Mouse (Mus musculus) ES-Bruce4 (cell line): ENCODE measurements around the gene Fes. TPM values are rescaled to one million over a fixed set of nuclear protein-coding genes. Genes with fewer than 3 reads are reported as not detected.

ENCODE experiments used
- H3K27ac ChIP-seq: 2 replicates; pipeline ENCODE4 v1.5.1; 2012; ENCODE audit warnings: low read length, inconsistent platforms; ENCODE audit not compliant: insufficient read depth
- H3K27me3 ChIP-seq: 2 replicates; pipeline ENCODE4 v1.6.1; 2012; ENCODE audit warnings: mild to moderate bottlenecking, low read length, inconsistent platforms; ENCODE audit not compliant: control insufficient read depth, poor library complexity, insufficient read depth, severe bottlenecking
- H3K36me3 ChIP-seq: 2 replicates; pipeline ENCODE4 v1.6.1; 2012; ENCODE audit warnings: inconsistent platforms, mild to moderate bottlenecking, low read length, moderate library complexity; ENCODE audit not compliant: control insufficient read depth, poor library complexity, insufficient read depth, severe bottlenecking
- H3K4me1 ChIP-seq: one replicate; pipeline ENCODE4 v1.8.1; 2011; ENCODE audit warnings: low read length; ENCODE audit not compliant: control insufficient read depth, insufficient read depth
- H3K4me3 ChIP-seq: 2 replicates; pipeline ENCODE4 v1.5.1; 2011; ENCODE audit warnings: low read depth, mild to moderate bottlenecking, low read length
- H3K9ac ChIP-seq: 2 replicates; pipeline ENCODE4 v1.6.1; 2012; ENCODE audit warnings: low read depth, mild to moderate bottlenecking, inconsistent platforms; ENCODE audit not compliant: poor library complexity, severe bottlenecking
- H3K9me3 ChIP-seq: replicated peaks from 2 replicates; pipeline ENCODE4 v1.6.1; 2012; ENCODE audit warnings: mild to moderate bottlenecking, low read length, inconsistent platforms; ENCODE audit not compliant: control insufficient read depth, poor library complexity, insufficient read depth, severe bottlenecking
- CTCF ChIP-seq: IDR thresholded peaks from one replicate; pipeline ENCODE4 v1.8.1; 2011; ENCODE audit warnings: low read depth, low read length
- EP300 ChIP-seq: IDR thresholded peaks from 2 replicates; pipeline ENCODE4 v1.6.1; 2011; ENCODE audit warnings: low read depth, low read length; ENCODE audit not compliant: insufficient read depth
- POLR2A ChIP-seq: IDR thresholded peaks from one replicate; pipeline ENCODE4 v1.8.1; 2011; ENCODE audit warnings: low read length; ENCODE audit not compliant: insufficient read depth
- polyA plus RNA-seq: library from polyadenylated mRNA; stranded (reverse); fragments of >200 nt; gene quantifications from 2 replicates; pipeline ENCODE4 v1.2.4, GENCODE M21; 2011; ENCODE audit warnings: low read depth; ENCODE audit not compliant: missing spikeins, insufficient read depth, insufficient read length

The Fes gene
- polyA plus RNA-seq, 1 experiment, result 0.76 TPM

DNA sequence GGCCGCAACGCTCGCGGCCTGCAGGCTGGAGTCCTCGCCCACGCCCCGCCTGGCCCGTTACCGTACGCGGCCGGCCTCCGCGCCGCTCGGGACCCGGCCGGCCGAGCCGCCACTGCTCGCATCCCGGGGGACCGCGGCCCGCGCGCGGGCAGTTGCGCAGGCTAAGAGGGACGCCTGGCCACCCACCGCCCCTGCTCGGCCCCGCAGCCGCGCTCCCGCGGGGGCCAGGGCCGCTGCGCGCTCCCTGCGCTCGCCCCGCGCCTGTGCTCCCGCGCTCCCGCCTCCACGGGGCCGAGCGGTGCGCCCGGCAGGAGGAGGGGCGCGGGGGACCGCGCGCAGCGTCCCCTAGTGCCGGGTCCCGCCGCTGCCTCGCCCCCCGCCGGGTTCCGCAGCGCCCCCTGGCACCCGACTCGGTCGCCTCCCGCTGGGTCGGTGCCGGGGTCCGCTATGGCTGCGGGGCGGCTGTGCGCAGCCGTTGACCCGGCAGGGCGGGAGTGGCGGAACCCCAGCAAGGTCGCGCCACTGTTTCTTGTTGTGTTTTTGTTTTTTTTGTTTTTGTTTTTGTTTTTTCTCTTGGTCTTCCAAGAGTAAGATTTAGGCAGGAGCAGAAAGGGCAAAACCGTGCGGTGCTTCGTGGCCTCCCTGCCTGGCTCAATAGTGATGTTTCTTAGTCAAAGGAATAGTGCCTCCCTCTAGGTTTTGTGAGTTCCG is 16.6 kb downstream of the Fes start, which contains the start of gene Man2a2:
Gene Man2a2, minus strand, starts transcription at position 335 of the 711 bp plus-strand sequence.
- peak within 1 kb of the TSS; percentile 67 for H3K4me3 ChIP-seq
- no peaks in the 10 kb centered on the region for H3K4me1 ChIP-seq
- H3K9ac ChIP-seq, result peak within 1 kb of the TSS; percentile 91
- H3K27me3 ChIP-seq, result no peaks in the 10 kb centered on the region
- H3K27ac ChIP-seq, result no peak within 1 kb of the TSS
- no peaks in the 10 kb centered on the region for H3K36me3 ChIP-seq
- TF ChIP-seq CTCF, result peak; percentile 71
- no peak for TF ChIP-seq POLR2A
- no peaks in the 10 kb centered on the region for H3K9me3 ChIP-seq

- TF ChIP-seq CTCF, result no peak
- H3K4me1 ChIP-seq, result no peaks in the 10 kb centered on the region
- no peaks in the 10 kb centered on the region for H3K27me3 ChIP-seq
- H3K9ac ChIP-seq, result peak overlapping the region; percentile 91
- no peak overlapping the region for H3K27ac ChIP-seq
- H3K4me3 ChIP-seq, result peak overlapping the region; percentile 62
- no peaks in the 10 kb centered on the region for H3K9me3 ChIP-seq
- H3K36me3 ChIP-seq, result no peaks in the 10 kb centered on the region
Observed at GRCm38 (mm10) chr7:80370649-80371040, 17.1 kb downstream of the Fes start.

DNA sequence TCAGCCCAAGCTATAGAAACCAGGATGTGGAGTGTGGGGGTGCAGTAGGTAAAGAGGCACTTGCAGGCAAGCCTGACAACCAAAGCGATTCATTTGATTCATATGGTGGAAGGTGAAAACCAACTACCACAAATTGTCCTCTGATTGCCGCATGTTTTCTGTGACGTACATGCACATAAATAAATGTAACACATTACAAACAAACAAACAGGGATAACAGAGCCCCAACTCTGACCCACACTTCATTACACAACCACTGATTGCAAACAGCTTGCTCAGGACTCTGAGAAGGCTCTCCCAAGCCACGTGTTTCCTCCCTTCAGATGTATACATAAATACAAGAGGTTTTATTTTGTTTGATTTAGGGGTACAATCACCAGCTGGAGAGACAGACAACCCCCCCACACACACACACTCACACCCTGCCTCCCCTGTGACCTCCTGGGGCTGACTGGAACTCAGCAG is 17.7 kb downstream of the Fes start:
- no peak overlapping the region for H3K27ac ChIP-seq
- no peaks in the 10 kb centered on the region for H3K4me1 ChIP-seq
- H3K9ac ChIP-seq, result peak overlapping the region; percentile 91
- no peaks in the 10 kb centered on the region for H3K27me3 ChIP-seq
- peak overlapping the region; percentile 62 for H3K4me3 ChIP-seq
- no peaks in the 10 kb centered on the region for H3K9me3 ChIP-seq
- H3K36me3 ChIP-seq, result no peaks in the 10 kb centered on the region
- TF ChIP-seq EP300, result no peak
- no peak for TF ChIP-seq POLR2A
- no peak for TF ChIP-seq CTCF

DNA sequence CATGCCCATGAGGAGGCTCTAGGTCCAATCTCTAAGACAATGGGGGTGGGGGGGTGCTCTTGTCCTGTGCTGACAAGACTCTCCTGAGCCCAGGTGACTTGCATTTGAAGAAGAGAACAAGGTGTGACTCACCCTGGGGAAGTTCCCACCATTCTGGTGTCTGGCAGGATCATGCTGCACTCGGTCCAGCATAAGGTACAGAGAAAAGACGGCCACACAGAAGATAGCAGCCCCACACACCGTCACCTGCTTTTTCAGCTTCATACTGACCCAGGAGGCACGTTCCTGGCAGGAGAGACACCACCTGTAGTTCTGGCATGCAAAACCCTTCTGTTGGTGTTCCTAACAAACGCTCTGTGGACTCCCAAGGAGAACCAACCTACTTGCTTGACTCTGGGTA is 18.3 kb downstream of the Fes start:
- Histone ChIP-seq H3K27ac (no peak overlapping the region), H3K4me3 (no peak overlapping the region), H3K9me3 (no peaks in the 10 kb centered on the region), H3K4me1 (no peaks in the 10 kb centered on the region), H3K9ac (no peak overlapping the region), H3K27me3 (no peaks in the 10 kb centered on the region), H3K36me3 (no peaks in the 10 kb centered on the region)
- TF ChIP-seq EP300 (no peak), POLR2A (no peak), CTCF (no peak)

DNA sequence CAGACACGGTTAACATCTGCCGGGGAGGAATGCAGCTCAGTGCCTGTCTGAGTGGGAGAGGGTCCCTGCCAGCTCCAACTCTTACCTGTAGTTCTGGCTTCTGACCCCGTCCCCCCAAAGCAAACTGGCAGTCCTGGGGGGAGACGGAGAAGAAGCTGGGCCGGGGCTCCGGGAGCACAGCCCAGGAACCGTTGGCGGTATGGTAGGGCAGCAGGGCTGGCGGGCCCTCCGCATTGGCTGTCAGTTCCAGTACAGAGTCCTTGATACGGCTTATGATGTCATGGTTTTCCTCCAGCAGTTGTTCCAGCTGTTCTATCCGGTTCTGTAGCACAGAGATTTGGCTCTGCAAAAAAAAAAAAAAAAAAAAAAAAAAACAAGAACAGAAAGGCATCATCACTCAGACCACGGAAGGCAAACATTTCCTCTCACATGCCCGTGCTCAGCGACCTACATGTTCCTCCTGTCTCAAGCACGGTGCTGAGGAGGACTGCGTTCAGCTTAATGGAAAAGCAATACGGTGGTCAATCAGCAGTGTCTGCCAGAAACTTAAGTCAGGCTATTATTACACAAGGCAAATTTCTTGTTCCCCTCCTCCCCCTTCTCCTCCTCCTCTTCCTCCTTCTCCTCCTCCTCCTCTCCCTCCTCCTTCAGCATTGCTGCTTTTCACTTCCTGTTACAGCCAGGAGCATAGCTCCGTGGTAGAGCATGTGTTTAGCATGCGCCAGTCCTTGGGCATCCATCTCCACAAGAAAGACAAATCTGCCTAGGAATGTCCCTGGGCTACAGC is 18.9 kb downstream of the Fes start:
- H3K9me3 ChIP-seq, result no peaks in the 10 kb centered on the region
- H3K27ac ChIP-seq, result no peak overlapping the region
- H3K9ac ChIP-seq, result no peak overlapping the region
- H3K4me3 ChIP-seq, result no peak overlapping the region
- no peaks in the 10 kb centered on the region for H3K36me3 ChIP-seq
- no peaks in the 10 kb centered on the region for H3K4me1 ChIP-seq
- TF ChIP-seq CTCF (no peak), POLR2A (no peak), EP300 (no peak)
- no peaks in the 10 kb centered on the region for H3K27me3 ChIP-seq

GRCm38 (mm10) chr7:80368009-80368408 is 19.7 kb downstream of the Fes start:
- Histone ChIP-seq H3K4me1 (no peaks in the 10 kb centered on the region), H3K27ac (no peak overlapping the region), H3K27me3 (no peaks in the 10 kb centered on the region), H3K9ac (no peak overlapping the region), H3K9me3 (no peaks in the 10 kb centered on the region), H3K36me3 (no peaks in the 10 kb centered on the region), H3K4me3 (no peak overlapping the region)
- TF ChIP-seq POLR2A (no peak), CTCF (no peak), EP300 (no peak)
